Mouse (Mus musculus) MEL (cell line): ENCODE results near the gene Adam8. TPM values are rescaled to one million over a fixed set of nuclear protein-coding genes. Genes with fewer than 3 reads are reported as not detected.

Experiments
- DNase-seq: peaks from one replicate; pipeline ENCODE4 v3.0.0; 2011; ENCODE audit warnings: low read depth, low spot score
- H3K27ac ChIP-seq: 2 replicates; pipeline ENCODE4 v1.5.1; 2012; ENCODE audit warnings: low read depth, mild to moderate bottlenecking, control low read depth, low read length, moderate library complexity; ENCODE audit not compliant: control insufficient read depth
- H3K27me3 ChIP-seq, 2 experiments: fragments of 150-350 bp in 1 of 2; sonication (generic) in 1 of 2; 2 replicates each; pipeline ENCODE4 v1.6.1; 2012; ENCODE audit warnings: low read length in 2 of 2, mild to moderate bottlenecking in 2 of 2, improper control_type of control experiment in 1 of 2, moderate library complexity in 1 of 2; ENCODE audit not compliant: insufficient read depth in 2 of 2, control insufficient read depth in 1 of 2
- H3K36me3 ChIP-seq, 2 experiments: 2 replicates each; pipeline ENCODE4 v1.6.1; 2012 to 2014; ENCODE audit warnings: low read length in 2 of 2, improper control_type of control experiment in 1 of 2, inconsistent platforms in 1 of 2, mild to moderate bottlenecking in 1 of 2; ENCODE audit not compliant: insufficient read depth in 2 of 2, control insufficient read depth in 1 of 2
- H3K4me1 ChIP-seq, 2 experiments: fragments of 150-350 bp in 1 of 2; sonication (generic) in 1 of 2; 2 replicates each; pipeline ENCODE4 v1.6.1; 2012; ENCODE audit warnings: low read length in 2 of 2, improper control_type of control experiment in 1 of 2, mild to moderate bottlenecking in 1 of 2; ENCODE audit not compliant: insufficient read depth in 2 of 2, control insufficient read depth in 1 of 2
- H3K4me3 ChIP-seq, 2 experiments: fragments of 150-350 bp in 1 of 2; sonication (generic) in 1 of 2; 2 replicates each; pipeline ENCODE4 v1.5.1; 2012; ENCODE audit warnings: low read depth in 2 of 2, low read length in 2 of 2, mild to moderate bottlenecking in 2 of 2, moderate library complexity in 2 of 2, control low read depth in 1 of 2, improper control_type of control experiment in 1 of 2; ENCODE audit not compliant: control insufficient read depth in 1 of 2, insufficient read depth in 1 of 2
- H3K79me2 ChIP-seq: 2 replicates; pipeline ENCODE4 v1.6.1; 2012; ENCODE audit warnings: mild to moderate bottlenecking, low read length, moderate library complexity; ENCODE audit not compliant: control insufficient read depth, poor library complexity, insufficient read depth
- H3K9ac ChIP-seq: 2 replicates; pipeline ENCODE4 v1.6.1; 2012; ENCODE audit warnings: low read depth, mild to moderate bottlenecking, control low read depth, low read length, moderate library complexity; ENCODE audit not compliant: control insufficient read depth, poor library complexity, severe bottlenecking
- H3K9me3 ChIP-seq: fragments of 150-350 bp; sonication (generic); replicated peaks from 2 replicates; pipeline ENCODE4 v1.6.1; 2012; ENCODE audit warnings: mild to moderate bottlenecking, low read length, improper control_type of control experiment, moderate library complexity; ENCODE audit not compliant: insufficient read depth
- CHD1 ChIP-seq: IDR thresholded peaks from 2 replicates; pipeline ENCODE4 v1.6.1; 2012; ENCODE audit warnings: low read depth, mild to moderate bottlenecking, inconsistent platforms, low read length, improper control_type of control experiment
- CTCF ChIP-seq, 3 experiments: IDR thresholded peaks in 2 of 3; conservative IDR thresholded peaks in 1 of 3; 2 replicates each; pipeline ENCODE4 v1.5.1; 2011 to 2012; ENCODE audit warnings: low read length in 3 of 3, low read depth in 2 of 3, mild to moderate bottlenecking in 2 of 3, improper control_type of control experiment in 1 of 3, inconsistent platforms in 1 of 3, mixed read lengths in 1 of 3, moderate library complexity in 1 of 3; ENCODE audit not compliant: control insufficient read depth in 1 of 3, insufficient read depth in 1 of 3, poor library complexity in 1 of 3, severe bottlenecking in 1 of 3
- ELF1 ChIP-seq: IDR thresholded peaks from 2 replicates; pipeline ENCODE4 v1.6.1; 2014; ENCODE audit warnings: low read depth, mild to moderate bottlenecking, inconsistent platforms, low read length, improper control_type of control experiment, moderate library complexity
- ETS1 ChIP-seq: IDR thresholded peaks from 2 replicates; pipeline ENCODE4 v1.6.1; 2012; ENCODE audit warnings: low read depth, mild to moderate bottlenecking, inconsistent platforms, low read length, improper control_type of control experiment, moderate library complexity
- GABPA ChIP-seq: IDR thresholded peaks from 2 replicates; pipeline ENCODE4 v1.6.1; 2012; ENCODE audit warnings: low read depth, mild to moderate bottlenecking, inconsistent platforms, low read length, improper control_type of control experiment, moderate library complexity
- HCFC1 ChIP-seq: IDR thresholded peaks from 2 replicates; pipeline ENCODE4 v1.6.1; 2012; ENCODE audit warnings: low read depth, mild to moderate bottlenecking, inconsistent platforms, low read length, improper control_type of control experiment, moderate library complexity
- JUND ChIP-seq: IDR thresholded peaks from 2 replicates; pipeline ENCODE4 v1.6.1; 2011; ENCODE audit warnings: low read depth, mild to moderate bottlenecking, improper control_type of control experiment, low read length
- KAT2A ChIP-seq: conservative IDR thresholded peaks from 2 replicates; pipeline ENCODE4 v1.6.1; 2012; ENCODE audit warnings: low read depth, low read length, improper control_type of control experiment, inconsistent platforms
- MAX ChIP-seq: IDR thresholded peaks from 2 replicates; pipeline ENCODE4 v1.6.1; 2011; ENCODE audit warnings: low read length, improper control_type of control experiment
- MAZ ChIP-seq: IDR thresholded peaks from 2 replicates; pipeline ENCODE4 v1.6.1; 2012; ENCODE audit warnings: low read depth, mild to moderate bottlenecking, inconsistent platforms, low read length, improper control_type of control experiment
- MXI1 ChIP-seq: IDR thresholded peaks from 2 replicates; pipeline ENCODE4 v1.6.1; 2011; ENCODE audit warnings: mild to moderate bottlenecking, low read depth, low read length, improper control_type of control experiment
- MYC ChIP-seq: IDR thresholded peaks from 2 replicates; pipeline ENCODE4 v1.6.1; 2011; ENCODE audit warnings: low read depth, mild to moderate bottlenecking, low read length, improper control_type of control experiment, moderate library complexity
- NRF1 ChIP-seq: IDR thresholded peaks from 2 replicates; pipeline ENCODE4 v1.6.1; 2014; ENCODE audit warnings: low read depth, mild to moderate bottlenecking, inconsistent platforms, low read length, improper control_type of control experiment, moderate library complexity; ENCODE audit not compliant: poor library complexity, insufficient read depth, severe bottlenecking
- POLR2A ChIP-seq, 2 experiments: IDR thresholded peaks; 2 replicates each; pipeline ENCODE4 v1.6.1; 2011 to 2012; ENCODE audit warnings: low read length in 2 of 2, mild to moderate bottlenecking in 2 of 2, control low read depth in 1 of 2, improper control_type of control experiment in 1 of 2, low read depth in 1 of 2, moderate library complexity in 1 of 2; ENCODE audit not compliant: control insufficient read depth in 1 of 2, insufficient read depth in 1 of 2, poor library complexity in 1 of 2
- POLR2AphosphoS2 ChIP-seq: IDR thresholded peaks from 2 replicates; pipeline ENCODE4 v1.6.1; 2011; ENCODE audit warnings: low read length, improper control_type of control experiment
- POLR2AphosphoS5 ChIP-seq: IDR thresholded peaks from 2 replicates; pipeline ENCODE4 v1.6.1; 2012; ENCODE audit warnings: low read depth, borderline replicate concordance, mild to moderate bottlenecking, inconsistent platforms, low read length, moderate library complexity, mixed read lengths
- RAD21 ChIP-seq: IDR thresholded peaks from 2 replicates; pipeline ENCODE4 v1.6.1; 2011; ENCODE audit warnings: mild to moderate bottlenecking, low read depth, low read length, improper control_type of control experiment
- SIN3A ChIP-seq: IDR thresholded peaks from 2 replicates; pipeline ENCODE4 v1.6.1; 2012; ENCODE audit warnings: low read length, improper control_type of control experiment, inconsistent platforms
- SMC3 ChIP-seq: IDR thresholded peaks from 2 replicates; pipeline ENCODE4 v1.6.1; 2011; ENCODE audit warnings: low read depth, low read length, improper control_type of control experiment
- TAL1 ChIP-seq: IDR thresholded peaks from 2 replicates; pipeline ENCODE4 v1.6.1; 2012; ENCODE audit warnings: mild to moderate bottlenecking, inconsistent platforms, low read length, moderate library complexity, mixed read lengths
- TBP ChIP-seq: IDR thresholded peaks from 2 replicates; pipeline ENCODE4 v1.8.0; 2011; ENCODE audit warnings: low read depth, low read length, improper control_type of control experiment
- TCF12 ChIP-seq: IDR thresholded peaks from 2 replicates; pipeline ENCODE4 v1.6.1; 2014; ENCODE audit warnings: low read depth, mild to moderate bottlenecking, inconsistent platforms, low read length, improper control_type of control experiment, moderate library complexity
- UBTF ChIP-seq: IDR thresholded peaks from 2 replicates; pipeline ENCODE4 v1.6.1; 2012; ENCODE audit warnings: low read depth, mild to moderate bottlenecking, inconsistent platforms, low read length, improper control_type of control experiment, moderate library complexity, borderline replicate concordance; ENCODE audit not compliant: insufficient read depth
- USF1 ChIP-seq: IDR thresholded peaks from 2 replicates; pipeline ENCODE4 v1.6.1; 2014; ENCODE audit warnings: low read depth, mild to moderate bottlenecking, inconsistent platforms, low read length, improper control_type of control experiment, moderate library complexity
- USF2 ChIP-seq, 2 experiments: IDR thresholded peaks; 2 replicates each; pipeline ENCODE4 v1.6.1; 2011 to 2012; ENCODE audit warnings: improper control_type of control experiment in 2 of 2, low read length in 2 of 2, borderline replicate concordance in 1 of 2, inconsistent platforms in 1 of 2, low read depth in 1 of 2, mild to moderate bottlenecking in 1 of 2; ENCODE audit not compliant: insufficient read depth in 1 of 2
- ZC3H11A ChIP-seq: IDR thresholded peaks from 2 replicates; pipeline ENCODE4 v1.6.1; 2012; ENCODE audit warnings: low read depth, mild to moderate bottlenecking, inconsistent platforms, low read length, improper control_type of control experiment
- ZKSCAN1 ChIP-seq: IDR thresholded peaks from 2 replicates; pipeline ENCODE4 v1.6.1; 2012; ENCODE audit warnings: low read depth, mild to moderate bottlenecking, inconsistent platforms, low read length, improper control_type of control experiment, moderate library complexity
- ZNF384 ChIP-seq: IDR thresholded peaks from 2 replicates; pipeline ENCODE4 v1.6.1; 2012; ENCODE audit warnings: low read depth, mild to moderate bottlenecking, inconsistent platforms, low read length, improper control_type of control experiment
- polyA plus RNA-seq, 2 experiments: library from polyadenylated mRNA; stranded (reverse) in 1 of 2; unstranded in 1 of 2; fragments of >175 nt in 1 of 2; fragments of >200 nt in 1 of 2; gene quantifications; 2 replicates each; pipeline versions ENCODE4 v1.2.1 to v1.2.4; 2012; ENCODE audit warnings: low replicate concordance in 2 of 2, low read depth in 1 of 2; ENCODE audit not compliant: insufficient read length in 2 of 2, insufficient read depth in 1 of 2, missing spikeins in 1 of 2
- total RNA-seq: library from RNA; depleted of rRNA; stranded (reverse); fragments of 300-350 nt; gene quantifications from 2 replicates; pipeline ENCODE4 v1.2.3, GENCODE M21; 2012

The Adam8 gene
- total and polyA plus RNA-seq, 3 experiments: 0.39 to 0.50 TPM; not detected in 1

- peak; percentile 22 for DNase-seq
- H3K79me2 ChIP-seq: no peaks in the 10 kb centered on the region
- H3K9me3 ChIP-seq: no peaks in the 10 kb centered on the region
- no peak overlapping the region for H3K4me3 ChIP-seq
- H3K36me3 ChIP-seq: peaks cover 0 to 14% of the 10 kb centered on the region in 2 experiments; a peak in 2 of 4 replicates
- peaks cover 0 to 29% of the 10 kb centered on the region in 2 experiments; a peak in 3 of 4 replicates for H3K4me1 ChIP-seq
- no peaks in the 10 kb centered on the region for H3K27me3 ChIP-seq
- no peak overlapping the region for H3K27ac ChIP-seq
- no peak overlapping the region for H3K9ac ChIP-seq
- 0 out of 2 replicates have a peak, but pooled peaks have one; percentile 8 for TF ChIP-seq ZNF384
- TF ChIP-seq ZKSCAN1: no peak
These were observed 22.0 kb downstream of the Adam8 start for GRCm38 (mm10) chr7:139970216-139970919.

GRCm38 (mm10) chr7:139969348-139970130 lies 22.8 kb downstream of the Adam8 start:
- no peak overlapping the region for H3K27ac ChIP-seq
- no peaks in the 10 kb centered on the region for H3K27me3 ChIP-seq
- peak; percentile 88 for DNase-seq
- H3K36me3 ChIP-seq: peaks cover 0 to 14% of the 10 kb centered on the region in 2 experiments; a peak in 2 of 4 replicates
- H3K4me1 ChIP-seq: peaks cover 0 to 25% of the 10 kb centered on the region in 2 experiments; a peak in 3 of 4 replicates
- H3K4me3 ChIP-seq: peak overlapping the region in 1 of 2 experiments; percentile 11; a peak in 1 of 4 replicates
- no peaks in the 10 kb centered on the region for H3K79me2 ChIP-seq
- H3K9ac ChIP-seq: peak overlapping the region; percentile 45; the same call in 1 of the 2 replicates
- H3K9me3 ChIP-seq: no peaks in the 10 kb centered on the region
- TF ChIP-seq TBP (0 out of 2 replicates have a peak, but pooled peaks have one; percentile 14), ZKSCAN1 (no peak), ETS1 (no peak), ELF1 (no peak), MAZ (peak; percentile 85; the same call in 1 of the 2 replicates), NRF1 (no peak), RAD21 (peak; percentile 80), KAT2A (no peak), TCF12 (no peak), USF1 (no peak), POLR2AphosphoS2 (no peak), CTCF (IDR thresholded peaks at IDR 0.05 in 2 of 3, conservative IDR thresholded peaks at IDR 0.05 in 1 of 3; ENCODE audit: control insufficient read depth in 1 of 3, insufficient read depth in 1 of 3, low read depth in 2 of 3, low read length in 3 of 3, poor library complexity in 1 of 3, severe bottlenecking in 1 of 3) (peak; percentile 75 to 82 (median 81)), HCFC1 (0 out of 2 replicates have a peak, but pooled peaks have one; percentile 36), USF2 (IDR thresholded peaks at IDR 0.05; ENCODE audit: borderline replicate concordance in 1 of 2, insufficient read depth in 1 of 2, low read depth in 1 of 2, low read length in 2 of 2) (no peak), TAL1 (no peak), GABPA (no peak), SIN3A (0 out of 2 replicates have a peak, but pooled peaks have one; percentile 20), JUND (peak; percentile 100), CHD1 (no peak), MYC (0 out of 2 replicates have a peak, but pooled peaks have one; percentile 40), ZC3H11A (peak; percentile 74), MAX (no peak), POLR2A (IDR thresholded peaks at IDR 0.05; ENCODE audit: control insufficient read depth in 1 of 2, insufficient read depth in 1 of 2, low read depth in 1 of 2, low read length in 2 of 2, poor library complexity in 1 of 2) (no peak), SMC3 (peak; percentile 82), ZNF384 (no peak), MXI1 (no peak), UBTF (no peak), POLR2AphosphoS5 (no peak)
